Mouse (Mus musculus) urinary bladder, adult 2 months (tissue): ENCODE results near the gene Dyrk1a. TPM values are rescaled to one million over a fixed set of nuclear protein-coding genes. Genes with fewer than 3 reads are reported as not detected.

Experiments
- DNase-seq: peaks from one replicate; pipeline ENCODE4 v3.0.0; 2022; ENCODE audit warnings: low spot score
- polyA plus RNA-seq: library from polyadenylated mRNA; depleted of rRNA; stranded (reverse); fragments of >200 nt; gene quantifications from 2 replicates; pipeline ENCODE4 v1.2.3, GENCODE M21; 2012; rRNA removed

Dyrk1a gene
- polyA plus RNA-seq = 25.4 and 31.6 TPM in 2 replicates

DNA sequence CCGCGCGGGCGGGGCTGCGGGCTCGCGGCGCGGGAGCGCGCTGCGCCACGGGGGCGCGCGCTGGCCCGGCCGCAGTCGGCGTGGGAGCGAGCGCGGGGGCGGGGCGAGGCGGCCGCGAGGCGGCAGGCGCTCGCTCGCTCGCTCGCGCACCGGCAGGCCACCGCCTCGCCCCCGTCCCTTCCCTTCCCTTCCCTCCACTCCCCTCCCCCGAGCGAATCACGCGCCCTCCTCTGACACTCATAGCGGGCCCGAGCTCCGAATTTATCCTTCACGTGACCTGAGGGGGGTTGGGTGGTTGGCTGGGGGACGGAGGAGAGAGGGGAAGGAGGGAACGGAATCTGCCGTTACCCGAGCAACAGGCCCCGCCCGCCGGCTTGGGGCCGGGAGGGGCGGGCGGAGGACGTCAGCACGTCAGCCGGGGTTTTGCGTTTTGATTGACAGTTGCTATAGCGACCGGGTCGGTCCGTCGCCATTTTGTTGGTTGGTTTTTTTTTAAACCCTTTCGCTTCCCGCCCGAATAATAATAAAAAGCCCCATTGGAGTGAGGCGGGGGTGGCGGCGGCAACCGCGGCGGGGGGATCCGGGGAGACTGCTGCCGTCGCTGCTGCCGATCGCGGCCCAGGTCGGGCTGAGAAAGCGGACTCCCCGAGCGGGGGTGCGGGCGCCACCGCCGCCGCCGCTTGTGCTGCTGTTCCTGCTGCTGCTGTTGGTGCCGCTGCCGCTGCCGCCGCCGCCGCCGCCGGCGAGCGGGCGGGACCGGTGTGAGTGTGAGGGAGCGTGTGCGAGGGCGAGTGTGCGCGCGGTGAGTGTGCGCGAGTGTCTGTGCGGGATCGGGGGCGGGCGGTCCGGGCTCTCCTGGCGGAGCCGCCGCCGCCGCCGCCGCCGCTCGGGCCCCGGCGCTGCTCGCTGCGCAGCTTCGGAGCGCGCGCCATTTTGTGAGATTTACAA, at the start of gene Dyrk1a:
Dyrk1a (plus strand) TSS at position 782 of the 948 bp plus-strand sequence.
- peak; percentile 87 for DNase-seq

DNA sequence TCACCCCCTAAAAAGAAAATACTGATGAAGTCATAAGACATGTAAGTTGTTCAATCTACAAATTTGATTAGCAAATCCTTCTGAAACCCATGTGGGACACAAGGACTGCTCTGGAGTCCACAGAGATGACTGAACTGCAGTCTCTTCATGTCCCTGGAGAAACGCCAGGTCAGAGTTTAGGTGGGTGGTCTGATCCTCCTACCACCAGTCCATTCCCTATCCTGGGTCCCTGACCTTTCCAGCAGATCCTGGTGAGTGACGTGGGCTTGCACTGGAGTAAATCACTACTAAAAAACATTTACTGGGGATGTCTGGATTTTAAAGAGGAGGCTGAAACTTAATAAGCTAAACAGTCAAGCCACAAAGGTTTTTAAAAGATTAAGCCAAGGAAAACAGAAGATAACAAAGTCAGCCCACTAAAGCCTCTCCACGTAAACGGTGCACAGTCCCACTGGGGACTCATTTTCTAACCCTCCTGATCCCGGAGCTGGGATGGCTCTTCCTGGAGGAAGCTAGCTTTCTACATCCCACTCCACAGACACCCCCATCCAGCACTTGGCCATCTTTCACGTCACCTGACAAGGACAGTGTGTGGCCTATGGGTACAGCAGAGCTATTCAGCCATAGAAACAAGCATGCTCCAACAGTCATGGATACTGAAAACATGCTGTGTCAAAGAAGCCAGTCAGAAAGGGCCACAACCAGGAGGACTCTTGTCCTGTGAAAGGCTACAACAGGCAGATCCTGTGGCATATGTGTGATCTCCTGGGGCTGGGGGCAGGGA, 46.0 kb upstream of the Dyrk1a start:
- no peak for DNase-seq

DNA sequence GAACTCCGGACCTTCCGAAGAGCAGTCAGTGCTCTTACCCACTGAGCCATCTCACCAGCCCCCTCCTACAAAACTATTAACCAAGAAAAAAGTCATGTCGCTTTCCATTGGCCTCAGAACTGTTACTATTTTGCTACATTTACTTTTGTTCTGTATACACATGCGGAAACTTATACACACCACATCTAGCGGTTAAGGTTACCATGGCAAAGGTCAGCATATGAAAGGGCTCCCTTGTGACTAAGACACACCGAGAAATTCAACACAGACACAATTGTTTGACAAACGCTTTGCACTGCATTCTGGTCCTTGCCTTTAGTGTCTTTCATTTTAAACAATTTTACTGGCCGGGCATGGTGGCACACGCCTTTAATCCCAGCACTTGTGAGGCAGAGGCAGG, 45.1 kb upstream of the Dyrk1a start:
- no peak for DNase-seq

DNA sequence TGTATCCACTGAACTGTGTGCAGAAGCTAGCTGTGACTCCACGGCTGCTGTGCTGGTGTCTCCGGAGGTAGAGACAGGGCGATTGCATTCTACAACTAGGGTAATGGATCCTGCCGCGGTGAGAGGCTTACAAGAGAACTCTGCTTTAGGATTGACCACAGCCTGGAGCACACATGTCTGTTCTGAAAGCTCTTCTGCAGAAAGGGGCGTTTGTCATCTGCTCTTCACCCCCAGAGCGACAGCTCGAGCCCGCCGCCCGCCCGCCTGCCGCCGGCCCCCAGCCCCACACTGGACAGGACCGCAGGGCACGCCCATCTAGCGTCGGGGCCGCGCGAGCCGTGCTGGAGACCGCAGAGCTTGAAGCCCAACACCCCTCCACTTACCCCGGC, 43.9 kb upstream of the Dyrk1a start:
- DNase-seq = no peak

DNA sequence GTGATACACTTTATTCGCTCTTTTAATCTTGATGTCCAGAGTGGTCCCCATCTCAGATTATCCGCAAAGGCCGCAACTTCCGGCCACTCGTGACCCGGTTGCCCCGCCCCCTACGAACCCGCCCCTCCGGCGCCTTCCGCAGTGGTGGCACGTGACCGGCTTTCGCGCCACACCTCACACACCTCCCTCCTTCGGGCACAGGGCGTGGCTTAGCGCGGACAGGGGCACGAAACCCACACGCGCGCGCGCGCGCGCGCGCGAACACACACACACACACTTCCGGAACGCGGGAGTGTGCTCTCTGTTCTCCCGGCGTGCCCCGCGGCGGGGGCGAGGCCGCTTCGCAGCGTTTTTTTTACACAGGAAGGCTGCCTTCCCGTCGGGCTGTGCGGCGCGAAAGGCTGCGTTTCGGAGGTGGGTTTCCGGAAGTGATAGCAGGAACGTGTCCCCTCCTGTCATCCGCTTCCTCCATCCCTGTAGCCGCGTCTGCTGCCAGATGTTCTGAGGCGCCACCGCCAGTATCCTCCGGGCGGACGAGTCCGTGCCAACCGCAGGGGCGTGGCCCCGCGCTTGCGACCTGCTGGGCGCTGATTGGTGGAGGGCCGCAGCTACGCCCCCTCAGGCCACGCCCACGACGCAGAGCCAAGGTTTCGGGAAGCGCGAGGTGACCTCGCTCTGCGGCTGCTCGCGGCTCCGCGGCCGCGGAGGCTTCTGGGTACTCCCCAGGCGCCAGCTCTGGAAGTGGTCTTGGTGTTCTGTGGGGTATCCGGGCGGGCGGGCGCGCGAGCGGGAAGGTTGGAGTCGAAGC, 43.3 kb upstream of the Dyrk1a start, which contains the start of gene Vps26c:
Vps26c (minus strand) TSS at position 487 of the 808 bp plus-strand sequence.
- DNase-seq = peak; percentile 96

DNA sequence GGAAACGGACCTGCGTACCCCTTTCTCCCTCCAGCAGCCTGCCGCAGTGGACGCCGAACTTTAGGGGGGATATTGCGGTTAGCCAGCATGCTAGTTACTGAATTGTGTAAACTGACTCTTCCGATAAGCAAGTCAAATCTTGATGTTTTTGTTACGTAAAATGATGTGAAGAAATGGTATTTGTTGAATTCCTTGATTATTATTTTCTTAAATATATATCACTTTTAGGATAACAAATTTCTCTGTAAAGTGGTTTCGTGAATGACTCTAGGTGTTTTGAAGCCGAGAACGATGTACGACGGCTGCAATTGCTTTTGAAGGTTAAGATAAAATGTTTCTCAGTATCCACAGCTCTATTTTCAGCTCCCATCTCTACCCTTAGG, 42.7 kb upstream of the Dyrk1a start:
- no peak for DNase-seq

DNA sequence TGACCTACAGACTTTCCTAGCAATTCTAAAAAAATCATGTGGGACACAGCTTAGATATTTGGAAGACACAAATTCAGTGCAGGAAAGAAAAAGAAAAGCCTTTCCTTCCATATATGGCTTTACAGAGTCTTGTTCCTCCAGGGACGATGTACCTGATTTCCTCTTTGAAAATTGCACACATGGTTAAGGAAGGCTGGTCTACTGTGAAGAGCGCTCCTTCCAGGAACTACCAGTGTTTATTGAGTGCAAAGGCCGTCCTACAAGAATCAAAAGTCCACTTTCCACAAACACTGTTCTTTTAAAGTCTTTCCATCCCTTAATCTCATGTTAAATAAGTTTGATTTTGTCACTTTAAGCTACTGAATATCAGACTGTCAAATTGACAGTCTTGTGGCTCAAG, 42.3 kb upstream of the Dyrk1a start:
- DNase-seq = no peak

DNA sequence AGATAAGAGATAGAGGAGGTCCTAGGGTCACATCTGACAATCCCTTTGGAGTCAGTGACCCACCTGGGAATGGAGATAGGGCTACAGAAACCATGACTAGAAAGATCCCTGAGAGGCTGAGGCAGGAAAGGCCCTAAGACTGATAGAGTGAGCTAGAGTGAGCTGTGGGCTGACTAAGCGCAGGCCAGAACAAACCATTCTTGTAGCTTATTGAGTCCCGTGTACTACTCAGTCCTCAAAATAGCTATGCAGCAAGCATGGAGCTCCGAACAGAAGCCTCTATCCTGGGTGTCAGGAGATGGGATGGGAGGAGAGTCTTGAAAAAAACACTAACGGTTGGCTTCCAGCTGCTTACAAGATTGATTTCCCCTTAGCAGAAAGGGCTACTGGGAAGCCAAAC, 38.5 kb upstream of the Dyrk1a start:
- DNase-seq = no peak

DNA sequence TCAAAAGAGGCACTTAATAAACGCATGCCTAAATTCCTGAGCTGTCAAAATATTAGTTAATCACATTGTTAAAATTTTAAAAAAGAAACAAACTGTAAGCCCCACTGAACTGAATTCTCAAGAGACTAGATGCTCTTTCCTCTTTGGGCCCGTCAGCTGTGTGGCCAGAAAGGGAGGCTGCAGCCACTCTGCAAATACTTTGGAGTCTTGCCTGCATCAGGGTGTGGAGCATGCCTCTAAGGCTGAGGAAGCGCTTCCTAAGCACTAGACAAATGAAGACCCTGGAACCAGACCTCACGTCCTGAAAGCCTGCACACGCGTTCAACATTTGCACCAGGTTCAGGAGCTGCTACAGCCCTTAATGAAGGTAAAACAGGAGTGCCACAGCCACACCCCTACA, 36.1 kb upstream of the Dyrk1a start:
- DNase-seq = no peak

DNA sequence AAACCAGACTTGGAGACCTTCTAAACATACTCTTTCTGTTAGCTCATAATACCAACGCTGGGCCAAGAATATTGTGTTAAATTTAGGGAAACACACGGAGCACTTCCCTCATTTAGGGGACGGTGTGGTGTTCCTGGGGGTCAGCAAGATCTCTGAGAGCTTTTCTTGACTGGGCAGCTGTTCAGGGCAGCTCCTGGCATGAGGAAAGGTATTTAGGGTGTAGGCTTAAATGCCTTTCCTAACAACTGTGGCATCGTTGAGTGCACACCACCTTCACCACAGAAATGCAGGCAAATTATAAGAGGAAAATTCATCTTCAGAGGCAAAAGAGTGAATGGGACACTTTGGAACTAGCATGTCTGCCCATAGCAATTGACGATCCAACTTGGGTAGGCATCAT, 34.1 kb upstream of the Dyrk1a start:
- no peak for DNase-seq

DNA sequence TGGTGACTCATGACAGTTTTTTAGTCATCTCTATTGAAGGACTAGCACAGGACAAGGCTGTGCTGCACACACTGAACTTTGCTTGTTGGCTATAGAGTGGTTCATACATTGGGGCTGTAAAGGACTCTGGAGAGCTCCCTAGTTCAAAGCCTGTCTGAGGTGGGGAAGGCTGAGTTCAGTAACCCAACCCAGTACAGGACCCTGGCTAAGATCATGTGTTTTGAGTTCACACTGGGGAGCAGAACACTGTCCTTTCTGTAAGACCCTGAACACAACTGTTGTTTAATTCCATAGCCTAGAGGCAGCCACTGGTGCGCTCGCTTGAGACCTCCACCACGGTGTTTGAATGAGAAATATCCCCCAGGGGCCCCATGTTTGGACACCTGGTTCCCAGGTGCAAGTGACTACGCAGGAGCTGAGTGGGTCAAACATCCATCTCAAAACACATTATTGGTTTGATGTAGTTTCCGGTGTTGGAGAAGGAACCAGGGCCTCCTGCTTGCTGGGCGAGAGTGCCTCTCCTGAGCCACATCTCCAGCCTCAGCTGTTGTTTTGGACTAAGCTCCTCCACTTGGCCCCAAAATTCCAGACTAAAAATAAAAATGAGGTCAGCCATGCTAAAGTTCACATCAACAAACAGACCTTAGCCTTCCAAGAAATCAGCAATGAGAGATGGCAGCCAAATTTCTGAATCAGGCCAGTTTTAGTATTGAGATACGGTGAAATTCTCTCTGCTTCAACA, 33.2 kb upstream of the Dyrk1a start:
- no peak for DNase-seq

DNA sequence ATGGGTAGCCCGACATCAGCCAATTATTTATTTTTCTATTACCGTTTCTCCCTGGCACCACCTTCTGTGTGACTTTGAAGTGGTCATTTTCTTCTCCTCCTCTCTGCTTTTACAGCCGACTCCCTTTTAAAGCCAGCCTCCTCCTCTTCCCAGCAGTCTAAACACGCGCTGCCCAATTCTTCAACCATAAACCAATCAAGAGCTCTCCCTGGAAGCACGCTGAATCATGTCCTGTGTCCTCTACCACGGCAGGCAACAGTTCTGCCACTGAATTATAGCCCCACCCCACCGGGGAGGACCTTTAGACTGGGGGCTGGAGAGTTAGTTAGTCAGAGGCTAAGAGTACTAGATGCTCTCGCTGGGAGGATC, 32.7 kb upstream of the Dyrk1a start:
- DNase-seq = no peak

DNA sequence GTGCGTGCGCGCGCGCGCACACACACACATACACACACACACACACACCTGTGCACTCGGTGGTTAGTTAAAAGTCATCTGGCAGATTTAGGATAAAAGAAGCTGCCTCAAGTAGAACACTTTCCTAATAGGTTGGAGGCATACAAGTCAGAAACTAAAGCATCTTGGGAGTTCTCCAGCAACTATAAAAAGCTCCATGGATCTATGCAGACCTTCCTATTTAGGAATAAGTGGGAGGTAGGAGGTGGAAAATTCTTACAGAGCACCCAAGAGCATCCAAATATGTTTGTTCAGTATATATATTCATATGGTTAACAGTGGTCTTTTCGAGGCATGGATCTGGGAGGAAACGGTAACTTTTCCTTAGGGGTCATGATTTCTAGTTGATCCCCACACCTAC, 29.7 kb upstream of the Dyrk1a start:
- DNase-seq = no peak

DNA sequence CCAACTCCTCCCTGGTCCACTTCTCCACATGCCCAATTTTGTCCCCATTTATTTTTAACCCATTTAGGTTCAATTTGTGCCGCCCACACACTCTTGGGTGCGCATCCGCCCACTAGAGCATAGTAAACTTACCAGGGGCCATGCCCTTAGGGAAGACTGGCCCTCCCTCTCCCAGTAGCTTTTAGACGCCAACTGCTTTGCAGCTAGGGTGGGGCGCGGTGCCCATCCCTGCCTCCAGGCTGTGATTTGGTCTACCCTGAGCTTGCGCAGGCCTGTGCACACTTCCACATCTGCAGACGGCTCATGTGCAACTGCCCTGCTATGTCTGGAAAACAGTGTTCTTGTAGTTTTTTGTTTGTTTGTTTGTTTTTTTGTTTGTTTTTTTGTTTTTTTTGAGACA, 26.9 kb upstream of the Dyrk1a start:
- DNase-seq = no peak

DNA sequence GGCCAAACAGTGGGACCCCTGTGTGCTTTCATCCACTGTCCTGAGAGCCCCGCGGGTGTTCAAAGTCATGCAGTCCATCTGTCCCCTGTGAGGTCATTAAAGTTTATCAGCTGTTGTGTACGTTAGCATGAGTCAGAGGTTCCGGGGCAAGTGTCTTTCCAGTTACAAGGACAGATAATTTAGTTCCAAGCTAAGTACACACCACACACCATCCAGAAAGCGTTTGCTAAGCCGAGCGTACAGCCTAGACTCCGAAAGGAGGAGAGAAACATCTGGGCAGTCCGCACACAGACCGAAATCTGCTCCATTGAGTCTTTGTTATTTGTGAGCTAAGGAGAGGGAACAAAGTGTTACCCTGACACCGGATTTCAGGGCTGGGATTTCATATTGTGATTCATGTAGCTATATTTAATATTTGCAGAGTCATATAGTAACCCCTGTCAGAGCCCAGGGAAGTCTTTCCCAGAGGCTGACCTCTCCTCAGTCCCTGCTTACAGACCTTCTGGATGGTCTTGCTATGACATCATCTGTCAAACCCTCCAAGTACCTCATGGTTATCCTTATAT, 25.2 kb upstream of the Dyrk1a start:
- DNase-seq = no peak

DNA sequence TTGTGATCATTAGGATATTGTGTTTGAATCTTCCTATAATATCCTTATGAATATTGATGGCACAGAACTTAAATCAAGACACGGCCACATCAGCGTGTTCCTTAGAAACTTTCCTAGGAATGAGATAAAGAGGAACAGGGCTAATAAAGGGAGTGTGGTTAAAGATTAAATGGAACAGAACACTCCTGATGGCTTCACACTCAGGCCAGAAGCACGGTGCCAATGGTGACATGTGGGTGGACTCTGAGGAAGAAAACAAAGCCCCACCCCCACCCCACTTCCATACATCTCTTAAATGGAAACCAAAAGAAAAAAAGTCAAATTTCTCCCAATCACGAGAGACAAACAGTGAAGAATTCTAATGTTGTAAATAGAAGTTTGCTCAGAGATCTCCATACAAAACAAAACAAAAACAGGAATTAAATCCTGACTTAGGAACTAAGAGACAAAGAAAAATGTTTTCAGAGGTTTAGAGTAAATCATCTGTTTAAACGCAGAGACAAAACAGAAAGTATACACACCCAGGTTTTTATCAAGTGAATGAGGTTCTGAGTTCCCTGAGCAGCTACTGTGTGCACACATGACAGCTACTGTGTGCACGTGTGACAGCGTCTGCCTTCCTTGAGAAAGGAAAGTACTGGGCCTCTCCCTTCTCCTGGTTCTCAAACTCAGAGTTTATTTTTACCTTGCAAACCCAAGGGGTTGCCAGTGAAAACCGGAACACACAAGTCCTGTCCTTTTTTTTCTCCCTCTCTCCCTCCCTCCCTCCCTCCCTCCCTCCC, 23.8 kb upstream of the Dyrk1a start:
- DNase-seq = no peak

DNA sequence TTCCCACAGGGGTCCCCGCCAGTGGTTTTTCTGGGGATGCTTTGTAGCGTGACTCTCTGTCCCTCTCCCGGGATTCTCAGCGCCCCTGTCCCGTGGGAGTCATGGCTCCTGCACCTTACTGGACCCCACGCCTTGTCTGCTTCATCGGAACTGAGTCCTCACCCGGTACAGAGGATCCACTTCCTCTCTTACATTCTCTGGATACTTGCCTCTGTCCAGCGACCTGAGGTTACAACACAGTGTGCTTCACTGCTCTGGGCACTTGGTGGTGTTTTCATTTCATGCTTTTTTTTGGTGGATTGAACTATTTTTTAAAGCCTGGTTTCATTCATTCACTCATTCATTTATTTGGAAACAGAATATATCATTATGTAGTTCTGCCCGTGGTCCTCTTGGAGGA, 20.0 kb upstream of the Dyrk1a start:
- DNase-seq = no peak

DNA sequence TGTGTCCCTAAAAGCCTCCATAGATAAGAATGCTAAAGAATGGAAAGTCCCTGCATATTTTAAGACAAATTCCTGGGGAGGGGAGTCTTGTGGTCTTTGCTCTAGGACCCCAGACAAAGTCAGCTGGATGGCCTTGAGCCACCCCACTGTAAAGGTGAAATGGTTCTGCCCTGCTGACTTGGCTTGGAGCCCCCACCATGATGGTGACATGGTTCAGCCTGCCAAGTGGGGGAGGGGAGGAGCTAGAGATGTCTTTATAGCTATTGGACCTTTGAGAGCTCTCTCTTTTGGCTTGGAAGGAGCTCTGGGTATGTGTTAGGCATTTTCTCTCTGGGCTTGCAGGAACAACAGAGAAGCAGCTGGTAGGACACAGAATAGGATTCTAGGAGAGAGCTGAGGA, 17.9 kb upstream of the Dyrk1a start:
- DNase-seq = no peak

DNA sequence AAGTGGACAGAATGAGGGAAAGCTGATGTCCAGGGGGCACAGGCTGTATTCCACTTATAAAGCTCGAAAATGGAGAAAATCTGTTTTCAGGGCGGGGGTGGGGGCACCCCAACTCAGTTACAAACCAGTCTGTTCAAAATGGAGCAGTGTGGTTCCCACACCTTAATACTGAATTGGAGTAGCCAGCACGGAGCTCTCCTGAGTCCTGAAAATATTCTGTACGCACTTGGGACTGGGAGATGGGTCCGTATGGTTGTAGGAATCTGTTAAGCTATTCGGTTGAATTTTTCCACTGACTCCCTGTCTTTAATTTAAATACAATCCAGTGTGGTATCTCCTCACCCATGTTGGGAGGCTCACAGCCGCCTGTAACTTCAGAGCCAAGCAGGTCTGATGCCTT, 14.5 kb upstream of the Dyrk1a start:
- no peak for DNase-seq

DNA sequence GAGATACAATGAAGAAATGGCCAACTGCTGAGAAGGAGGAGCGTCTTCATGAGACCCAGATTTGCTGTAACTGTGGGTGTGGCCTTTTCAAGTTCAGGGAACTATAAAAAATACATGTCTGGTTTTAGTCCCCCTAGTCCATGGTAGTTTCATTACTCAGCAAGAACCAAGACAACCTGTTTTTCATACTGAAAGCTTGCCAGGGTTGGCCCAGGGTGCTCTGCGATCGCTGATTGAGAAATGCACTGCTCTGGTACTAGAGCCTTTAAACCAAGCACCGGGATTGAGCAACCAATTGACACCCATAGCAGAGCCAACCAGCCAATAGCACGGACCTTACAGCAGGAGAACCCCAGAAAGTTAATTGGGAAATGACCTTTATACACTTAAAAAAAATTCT, 13.6 kb upstream of the Dyrk1a start:
- no peak for DNase-seq
